In genomic region chr15:103242885-103243284, GRCm38 (mm10) we compare ENCODE assay signal across 9 mouse cellular contexts. TPM values are rescaled to one million over a fixed set of nuclear protein-coding genes. Genes with fewer than 3 reads are reported as not detected.
DNase-seq lines count a peak whose midpoint lies in the region; ATAC-seq and TF ChIP-seq lines count a peak whose summit lies in the region.
"Had no signal": no experiment of that assay in that cellular context is flagged by ENCODE, and none has a peak within 500 bp of the region (broad histone marks: within the 10 kb centered on the region; RNA-seq: fewer than 3 reads in every experiment).

No protein-coding gene starts in this region.

- peaks cover 43% of the 10 kb centered on the region for H3K36me3 ChIP-seq in lung, embryonic 16.5 days (ENCODE audit: control insufficient read depth, insufficient read depth, low read length)
- H3K36me3 ChIP-seq in embryonic facial prominence, embryonic 15.5 days, result peaks cover 54% of the 10 kb centered on the region
- peaks cover 54% of the 10 kb centered on the region for H3K36me3 ChIP-seq in intestine, postnatal 0 days (ENCODE audit: control insufficient read depth, insufficient read depth)
- H3K36me3 ChIP-seq in neural tube, embryonic 14.5 days (ENCODE audit: control insufficient read depth, insufficient read depth, low read length), result peaks cover 51% of the 10 kb centered on the region

- no peaks in the 10 kb centered on the region for H3K27me3 ChIP-seq in lung, embryonic 16.5 days (ENCODE audit: control insufficient read depth, insufficient read depth, low read depth, low read length)
- no peaks in the 10 kb centered on the region for H3K27me3 ChIP-seq in embryonic facial prominence, embryonic 15.5 days
- no peaks in the 10 kb centered on the region for H3K27me3 ChIP-seq in intestine, postnatal 0 days (replicated peaks; ENCODE audit: control insufficient read depth, insufficient read depth, low read length)
- H3K27me3 ChIP-seq in neural tube, embryonic 14.5 days (ENCODE audit: control insufficient read depth, insufficient read depth, low read length), result no peaks in the 10 kb centered on the region

- DNase-seq in lung, postnatal 36 days, result no peak
- DNase-seq in ovary, postnatal 36 days (ENCODE audit: low spot score), result no peak
- DNase-seq in cerebellum, postnatal 36 days, result no peak
- DNase-seq: adrenal gland, adult 2 months had no signal

- ATAC-seq in lung, embryonic 16.5 days (ENCODE audit: low read depth), result no peak
- ATAC-seq in embryonic facial prominence, embryonic 15.5 days (ENCODE audit: insufficient number of reproducible peaks, low FRiP score, low TSS enrichment, low read depth), result no peak
- no peak for ATAC-seq in intestine, postnatal 0 days
- ATAC-seq in neural tube, embryonic 14.5 days (ENCODE audit: low read depth), result no peak
- ATAC-seq in monocyte, adult 5-6 weeks (replicated peaks; ENCODE audit: insufficient number of reproducible peaks, low FRiP score, low TSS enrichment, poor library complexity, severe bottlenecking), result no peak

- peak overlapping the region; percentile 78 for H3K4me3 ChIP-seq in lung, embryonic 16.5 days (ENCODE audit: low read length)
- peak overlapping the region; percentile 72 for H3K4me3 ChIP-seq in embryonic facial prominence, embryonic 15.5 days (replicated peaks)
- H3K4me3 ChIP-seq in intestine, postnatal 0 days (ENCODE audit: low read depth, low read length), result 0 out of 2 replicates have a peak overlapping the region, but pooled peaks have one; percentile 7
- peak overlapping the region; percentile 12; the same call in 1 of the 2 replicates for H3K4me3 ChIP-seq in neural tube, embryonic 14.5 days (ENCODE audit: low read depth, low read length)

- H3K27ac ChIP-seq in lung, embryonic 16.5 days (ENCODE audit: low read length), result 0 out of 2 replicates have a peak overlapping the region, but pooled peaks have one; percentile 2
- no peak overlapping the region for H3K27ac ChIP-seq in embryonic facial prominence, embryonic 15.5 days (replicated peaks)
- peak overlapping the region; percentile 41 for H3K27ac ChIP-seq in intestine, postnatal 0 days (ENCODE audit: low read depth, low read length)
- H3K27ac ChIP-seq in neural tube, embryonic 14.5 days (ENCODE audit: low read depth, low read length), result no peak overlapping the region

- H3K9ac ChIP-seq in lung, embryonic 16.5 days (ENCODE audit: low read length), result peak overlapping the region; percentile 46
- 0 out of 2 replicates have a peak overlapping the region, but pooled peaks have one; percentile 3 for H3K9ac ChIP-seq in embryonic facial prominence, embryonic 15.5 days
- no peak overlapping the region for H3K9ac ChIP-seq in intestine, postnatal 0 days (ENCODE audit: low read depth, low read length)
- 0 out of 2 replicates have a peak overlapping the region, but pooled peaks have one; percentile 11 for H3K9ac ChIP-seq in neural tube, embryonic 14.5 days (replicated peaks; ENCODE audit: low read depth, low read length)

- peak overlapping the region; percentile 83 for H3K4me2 ChIP-seq in lung, embryonic 16.5 days (ENCODE audit: low read depth, low read length)
- H3K4me2 ChIP-seq in embryonic facial prominence, embryonic 15.5 days (replicated peaks), result peak overlapping the region; percentile 73
- peak overlapping the region; percentile 70 for H3K4me2 ChIP-seq in intestine, postnatal 0 days (replicated peaks; ENCODE audit: low read depth)
- peak overlapping the region; percentile 69 for H3K4me2 ChIP-seq in neural tube, embryonic 14.5 days (ENCODE audit: low read depth, low read length)

- peaks cover 26% of the 10 kb centered on the region for H3K4me1 ChIP-seq in lung, embryonic 16.5 days (replicated peaks; ENCODE audit: control insufficient read depth, insufficient read depth, low read length)
- H3K4me1 ChIP-seq in embryonic facial prominence, embryonic 15.5 days, result peaks cover 18% of the 10 kb centered on the region
- H3K4me1 ChIP-seq in intestine, postnatal 0 days (replicated peaks; ENCODE audit: control insufficient read depth, insufficient read depth, low read length), result no peaks in the 10 kb centered on the region
- H3K4me1 ChIP-seq in neural tube, embryonic 14.5 days (ENCODE audit: control insufficient read depth, insufficient read depth, low read length), result peaks cover 31% of the 10 kb centered on the region

- H3K9me3 ChIP-seq in lung, embryonic 16.5 days (ENCODE audit: control insufficient read depth, low read length), result no peaks in the 10 kb centered on the region
- no peaks in the 10 kb centered on the region for H3K9me3 ChIP-seq in embryonic facial prominence, embryonic 15.5 days (replicated peaks)
- no peaks in the 10 kb centered on the region for H3K9me3 ChIP-seq in intestine, postnatal 0 days (ENCODE audit: control insufficient read depth)
- H3K9me3 ChIP-seq in neural tube, embryonic 14.5 days (ENCODE audit: control insufficient read depth, low read length), result no peaks in the 10 kb centered on the region

- 49% methylated on average over 8 of the region's 8 CpGs for WGBS in lung, embryonic 16.5 days
- WGBS in embryonic facial prominence, embryonic 15.5 days, result 60% methylated on average over 8 of the region's 8 CpGs
- WGBS in intestine, postnatal 0 days, result 31% methylated on average over 8 of the region's 8 CpGs
- WGBS in neural tube, embryonic 14.5 days, result 70% methylated on average over 8 of the region's 8 CpGs

- TF ChIP-seq CTCF in intestine, postnatal 0 days (IDR thresholded peaks at IDR 0.05; ENCODE audit: low read depth), result no peak

RNA-seq across cellular contexts. Expression of gene Hnrnpa1, which starts 2.7 kb away (rescaled TPM):
- 728 and 785 TPM in 2 replicates for polyA plus RNA-seq in lung, embryonic 16.5 days (2015; fragmentation: Nextera tagmentation; extraction: Ambion mirVana)
- polyA plus RNA-seq in embryonic facial prominence, embryonic 15.5 days (2015; fragmentation: Nextera tagmentation; extraction: Ambion mirVana), result 667 and 669 TPM in 2 replicates
- polyA plus RNA-seq in intestine, postnatal 0 days (2015; fragmentation: Nextera tagmentation; extraction: Ambion mirVana), result 219 and 224 TPM in 2 replicates
- 635 and 713 TPM in 2 replicates for polyA plus RNA-seq in neural tube, embryonic 14.5 days (2014; fragmentation: Nextera tagmentation; extraction: Ambion mirVana)
- 482 to 520 TPM (median 483 TPM) in 3 replicates for total RNA-seq in monocyte, adult 5-6 weeks (2017)

RNA-seq across cellular contexts. Expression of gene Cbx5, which starts 3.3 kb away (rescaled TPM):
- polyA plus RNA-seq in lung, embryonic 16.5 days (2015; fragmentation: Nextera tagmentation; extraction: Ambion mirVana), result 99.2 and 102 TPM in 2 replicates
- 84.3 and 86.2 TPM in 2 replicates for polyA plus RNA-seq in embryonic facial prominence, embryonic 15.5 days (2015; fragmentation: Nextera tagmentation; extraction: Ambion mirVana)
- polyA plus RNA-seq in intestine, postnatal 0 days (2015; fragmentation: Nextera tagmentation; extraction: Ambion mirVana), result 24.0 TPM in 2 replicates
- 132 and 143 TPM in 2 replicates for polyA plus RNA-seq in neural tube, embryonic 14.5 days (2014; fragmentation: Nextera tagmentation; extraction: Ambion mirVana)
- total RNA-seq in monocyte, adult 5-6 weeks (2017), result 13.2 to 43.8 TPM (median 33.9 TPM) in 3 replicates

RNA-seq across cellular contexts. Expression of gene Nfe2, which starts 15.3 kb away (rescaled TPM):
- 4.3 and 6.9 TPM in 2 replicates for polyA plus RNA-seq in lung, embryonic 16.5 days (2015; fragmentation: Nextera tagmentation; extraction: Ambion mirVana)
- 2.0 and 2.3 TPM in 2 replicates for polyA plus RNA-seq in embryonic facial prominence, embryonic 15.5 days (2015; fragmentation: Nextera tagmentation; extraction: Ambion mirVana)
- polyA plus RNA-seq in intestine, postnatal 0 days (2015; fragmentation: Nextera tagmentation; extraction: Ambion mirVana), result 0.82 and 0.90 TPM in 2 replicates
- polyA plus RNA-seq in neural tube, embryonic 14.5 days (2014; fragmentation: Nextera tagmentation; extraction: Ambion mirVana), result 1.9 and 2.0 TPM in 2 replicates
- 85.2 to 136 TPM (median 112 TPM) in 3 replicates for total RNA-seq in monocyte, adult 5-6 weeks (2017)

RNA-seq across cellular contexts. Expression of gene Copz1, which starts 29.6 kb away (rescaled TPM):
- 282 and 290 TPM in 2 replicates for polyA plus RNA-seq in lung, embryonic 16.5 days (2015; fragmentation: Nextera tagmentation; extraction: Ambion mirVana)
- 264 and 279 TPM in 2 replicates for polyA plus RNA-seq in embryonic facial prominence, embryonic 15.5 days (2015; fragmentation: Nextera tagmentation; extraction: Ambion mirVana)
- 248 and 253 TPM in 2 replicates for polyA plus RNA-seq in intestine, postnatal 0 days (2015; fragmentation: Nextera tagmentation; extraction: Ambion mirVana)
- polyA plus RNA-seq in neural tube, embryonic 14.5 days (2014; fragmentation: Nextera tagmentation; extraction: Ambion mirVana), result 195 and 216 TPM in 2 replicates
- total RNA-seq in monocyte, adult 5-6 weeks (2017), result 47.5 to 52.5 TPM (median 50.3 TPM) in 3 replicates

Comparison
In these comparisons a context has a peak if more than half of its experiments do, and no peak if none do; other contexts are left out.
1. H3K27ac ChIP-seq: peak in lung, embryonic 16.5 days (single experiment) and intestine, postnatal 0 days (single experiment); none in embryonic facial prominence, embryonic 15.5 days (single experiment) and neural tube, embryonic 14.5 days (single experiment).
2. H3K4me3 ChIP-seq: peak in every context shown above with its lines; median percentile 78 in lung, embryonic 16.5 days; 72 in embryonic facial prominence, embryonic 15.5 days; 12 in neural tube, embryonic 14.5 days; 7 in intestine, postnatal 0 days.
3. Peak in every context shown above with its lines, with median percentiles within 50 percentile points of each other: H3K4me2 ChIP-seq.